Mouse (Mus musculus) gastrocnemius, adult 2 months (tissue): Measurements from ENCODE around the gene Tor4a. TPM values are rescaled to one million over a fixed set of nuclear protein-coding genes. Genes with fewer than 3 reads are reported as not detected.

Source experiments
- DNase-seq: peaks from one replicate; pipeline ENCODE4 v3.0.0; 2022
- H3K27ac ChIP-seq: fragments of 200-600 bp; 2 replicates; pipeline ENCODE4 v1.8.1; 2022; ENCODE audit warnings: mild to moderate bottlenecking
- H3K4me3 ChIP-seq: fragments of 200-600 bp; 2 replicates; pipeline ENCODE4 v1.8.1; 2022; ENCODE audit warnings: mild to moderate bottlenecking, moderate library complexity
- CTCF ChIP-seq: fragments of 200-600 bp; IDR thresholded peaks from 2 replicates; pipeline ENCODE4 v1.8.1; 2022; ENCODE audit warnings: antibody characterized with exemption, mild to moderate bottlenecking, moderate library complexity
- intact Hi-C: fragments of 180-260 bp; cut with DNase I; formaldehyde crosslinking; loops from one replicate; pipeline ENCODE4 v1.15.1; 2025
- total RNA-seq, 2 experiments: library from RNA; stranded (reverse); gene quantifications; 2 replicates each; pipeline ENCODE4 v1.2.3; 2021

Gene Tor4a
- total RNA-seq, 2 experiments from 2014 or later, result 0.59 to 1.0 TPM

GRCm38 (mm10) chr2:25147398-25147797 lies 49.3 kb downstream of the Tor4a start:
- intact Hi-C loops, result no loop called here
- no peak for TF ChIP-seq CTCF
- H3K4me3 ChIP-seq, result no peak overlapping the region
- DNase-seq, result no peak
- no peak overlapping the region for H3K27ac ChIP-seq

- TF ChIP-seq CTCF, result no peak
- Histone ChIP-seq H3K27ac (peak overlapping the region; percentile 71), H3K4me3 (no peak overlapping the region)
- DNase-seq, result no peak
- intact Hi-C loops, result no loop called here
Observed at GRCm38 (mm10) chr2:25145346-25145745, 51.3 kb downstream of the Tor4a start.

Other genes starting within 250 kb of the Tor4a start
- 10 to 100 TPM; 20.6 to 21.2 TPM for gene Zmynd19, start 247.1 kb downstream of the Tor4a start, total RNA-seq
- gene Dph7, start 234.5 kb downstream of the Tor4a start, total RNA-seq, result 1 to 10 TPM; 3.4 to 3.8 TPM
- 10 to 100 TPM; 28.9 to 43.8 TPM for gene Mrpl41, start 221.8 kb downstream of the Tor4a start, total RNA-seq
- 10 to 100 TPM; 36.5 to 44.6 TPM for gene Pnpla7, start 220.9 kb downstream of the Tor4a start, total RNA-seq
- 10 to 100 TPM in 1 of 2 experiments, 1 to 10 TPM in 1; 6.9 to 15.0 TPM for gene Nsmf, start 142.5 kb downstream of the Tor4a start, total RNA-seq
- gene Entpd8, start 116.6 kb downstream of the Tor4a start, total RNA-seq, result not detected
- not detected for gene Noxa1, start 101.7 kb downstream of the Tor4a start, total RNA-seq
- 1 to 10 TPM; 4.0 to 5.2 TPM for gene Nrarp, start 16.1 kb downstream of the Tor4a start, total RNA-seq
- 10 to 100 TPM; 22.3 to 23.1 TPM for gene Nelfb, start 14.6 kb upstream of the Tor4a start, total RNA-seq
- gene Stpg3, start 17.8 kb upstream of the Tor4a start, total RNA-seq, result not detected
- not detected for gene Fam166a, start 21.9 kb upstream of the Tor4a start, total RNA-seq
- 100 to 1,000 TPM; 185 to 269 TPM for gene Tubb4b, start 27.8 kb upstream of the Tor4a start, total RNA-seq
- gene Slc34a3, start 37.5 kb upstream of the Tor4a start, total RNA-seq, result not detected
- not detected for gene Rnf224, start 39.9 kb upstream of the Tor4a start, total RNA-seq
- under 1 TPM; 0.39 to 0.56 TPM for gene Rnf208, start 45.4 kb upstream of the Tor4a start, total RNA-seq
- not detected for gene Cysrt1, start 45.6 kb upstream of the Tor4a start, total RNA-seq
- 1 to 10 TPM in 1 of 2 experiments, under 1 TPM in 1; 0.86 to 1.2 TPM for gene AL732309.1, start 50.0 kb upstream of the Tor4a start, total RNA-seq
- 10 to 100 TPM; 11.4 to 12.6 TPM for gene Tmem203, start 58.6 kb upstream of the Tor4a start, total RNA-seq
- 1 to 10 TPM; 3.1 to 3.5 TPM for gene Tprn, start 65.7 kb upstream of the Tor4a start, total RNA-seq
- 10 to 100 TPM; 28.0 to 35.5 TPM for gene Ssna1, start 75.6 kb upstream of the Tor4a start, total RNA-seq
- gene Anapc2, start 75.6 kb upstream of the Tor4a start, total RNA-seq, result 10 to 100 TPM; 29.7 to 32.3 TPM
- gene Tmem210, start 91.3 kb upstream of the Tor4a start, total RNA-seq, result not detected
- gene Lrrc26, start 93.0 kb upstream of the Tor4a start, total RNA-seq, result not detected
- gene Grin1, start 122.3 kb upstream of the Tor4a start, total RNA-seq, result not detected
- gene Man1b1, start 135.5 kb upstream of the Tor4a start, total RNA-seq, result 10 to 100 TPM; 12.9 to 16.0 TPM
- gene Dpp7, start 159.5 kb upstream of the Tor4a start, total RNA-seq, result 10 to 100 TPM; 14.0 to 16.5 TPM
- 1 to 10 TPM; 4.3 to 5.4 TPM for gene Uap1l1, start 168.8 kb upstream of the Tor4a start, total RNA-seq
- not detected for gene Sapcd2, start 175.4 kb upstream of the Tor4a start, total RNA-seq
- 1 to 10 TPM; 6.5 to 8.8 TPM for gene Entpd2, start 199.0 kb upstream of the Tor4a start, total RNA-seq
- gene Npdc1, start 202.5 kb upstream of the Tor4a start, total RNA-seq, result 10 to 100 TPM; 14.9 to 16.9 TPM
- not detected for gene Fut7, start 226.4 kb upstream of the Tor4a start, total RNA-seq
- 10 to 100 TPM; 15.1 to 15.3 TPM for gene Abca2, start 231.8 kb upstream of the Tor4a start, total RNA-seq